Mouse (Mus musculus) G1E (cell line): ENCODE results near the gene Lamc2.

Source experiments
- CTCF ChIP-seq: IDR thresholded peaks from 2 replicates; pipeline ENCODE4 v1.5.1; 2012; ENCODE audit warnings: low read depth, low read length, inconsistent platforms, mixed read lengths
- GATA1 ChIP-seq: IDR thresholded peaks from 2 replicates; pipeline ENCODE4 v1.6.1; 2012; ENCODE audit warnings: borderline replicate concordance, low read length, inconsistent platforms, mixed read lengths
- GATA2 ChIP-seq: IDR thresholded peaks from 2 replicates; pipeline ENCODE4 v1.6.1; 2012; ENCODE audit warnings: low read depth, low read length, inconsistent platforms, borderline replicate concordance
- POLR2AphosphoS5 ChIP-seq: IDR thresholded peaks from 2 replicates; pipeline ENCODE4 v1.6.1; 2012; ENCODE audit warnings: low read depth, low read length, inconsistent platforms; ENCODE audit not compliant: insufficient replicate concordance
- TAL1 ChIP-seq: conservative IDR thresholded peaks from 2 replicates; pipeline ENCODE4 v1.6.1; 2012; ENCODE audit warnings: low read depth, low read length, inconsistent platforms, mixed read lengths

DNA sequence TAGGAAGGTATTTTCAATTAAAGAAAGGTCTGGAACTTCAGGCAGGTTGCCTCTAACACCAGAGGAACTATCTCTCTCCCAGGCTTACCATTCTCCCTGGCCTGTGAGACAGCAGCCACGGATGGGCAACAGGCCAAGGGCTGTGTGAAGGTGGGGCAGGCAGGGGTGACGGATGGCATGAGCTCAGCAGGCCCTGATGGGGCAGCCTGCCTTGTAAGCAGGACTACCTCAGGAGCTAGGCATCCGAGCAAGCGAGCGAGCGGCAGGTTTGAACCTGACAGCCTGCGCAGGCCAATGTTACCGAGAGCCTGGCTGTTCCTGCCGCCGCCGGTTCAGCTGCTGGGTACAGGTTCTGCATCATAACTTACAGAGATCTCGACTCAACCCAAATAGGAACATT, 11.4 kb downstream of the Lamc2 start:
- no peak for TF ChIP-seq CTCF
- no peak for TF ChIP-seq POLR2AphosphoS5
- no peak for TF ChIP-seq TAL1
- no peak for TF ChIP-seq GATA1
- TF ChIP-seq GATA2 = no peak
